Mouse (Mus musculus): ENCODE data around the gene Myo1d. TPM values are rescaled to one million over a fixed set of nuclear protein-coding genes. Genes with fewer than 3 reads are reported as not detected.

The Myo1d gene
- polyA plus RNA-seq, 1 experiment from 2014 or later = 2.8 TPM

DNA sequence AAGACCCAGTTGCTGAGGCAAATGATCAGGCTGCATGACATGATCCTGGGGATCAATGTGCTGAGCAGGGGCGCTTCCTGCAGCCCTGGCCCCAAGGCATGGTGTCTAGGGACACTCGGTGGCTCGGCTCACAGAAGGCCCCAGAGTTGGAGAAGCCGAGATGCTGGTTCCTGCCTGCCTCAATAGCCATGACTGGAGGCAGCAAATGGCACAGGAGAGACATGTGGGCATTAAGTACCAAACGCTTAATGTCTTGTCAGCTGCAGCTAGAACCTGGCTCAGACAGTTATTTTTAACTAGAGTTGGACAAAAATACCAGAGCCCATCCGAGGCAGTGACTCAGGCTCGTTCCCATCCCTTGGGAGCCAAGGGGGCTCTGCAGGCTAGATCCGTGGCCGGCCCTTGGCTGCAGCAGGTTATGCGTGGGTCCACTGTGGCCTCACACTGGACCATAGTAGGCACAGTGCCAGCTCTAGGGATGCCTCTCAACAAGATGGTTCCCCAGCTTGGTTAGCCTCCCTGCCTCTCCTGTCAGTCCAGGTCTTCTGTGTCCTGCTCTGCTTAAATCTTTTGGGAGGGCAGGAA lies 294.1 kb downstream of the Myo1d start:
- no peaks in the 10 kb centered on the region for H3K9me3 ChIP-seq
- H3K36me3 ChIP-seq (replicated peaks) = peaks cover 2% of the 10 kb centered on the region; the same call in 1 of the 2 replicates
- 88% methylated on average over 10 of the region's 10 CpGs for WGBS
- no peak overlapping the region for H3K4me3 ChIP-seq (replicated peaks)
- H3K9ac ChIP-seq = no peak overlapping the region
- no peak overlapping the region for H3K27ac ChIP-seq
- no peak overlapping the region for H3K4me2 ChIP-seq
- peaks cover 25% of the 10 kb centered on the region; the same call in 1 of the 2 replicates for H3K27me3 ChIP-seq
- peaks cover 76% of the 10 kb centered on the region for H3K4me1 ChIP-seq
- ATAC-seq (ENCODE audit: low FRiP score) = no peak

DNA sequence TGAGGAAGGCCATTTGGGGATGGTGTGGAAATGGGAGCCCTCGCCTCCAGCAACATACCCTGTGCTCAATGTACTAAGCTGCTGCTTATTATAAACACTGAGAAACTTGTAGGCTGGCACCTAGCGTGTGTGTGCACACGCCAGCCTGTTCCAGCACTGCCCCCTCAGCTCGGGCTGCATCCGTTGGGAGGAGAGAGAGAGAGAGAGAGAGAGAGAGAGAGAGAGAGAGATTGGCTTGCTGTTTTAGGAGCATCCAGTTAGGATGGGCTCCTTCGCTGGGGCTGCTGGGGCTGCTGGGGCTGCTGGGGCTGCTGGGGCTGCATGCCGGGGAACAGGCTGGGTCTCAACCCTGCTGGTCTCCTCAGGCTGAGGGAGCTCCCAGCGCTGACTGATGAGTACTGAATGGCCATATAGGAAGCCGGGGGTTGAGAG lies 294.7 kb downstream of the Myo1d start:
- Histone ChIP-seq H3K4me2 (no peak overlapping the region), H3K4me1 (peaks cover 78% of the 10 kb centered on the region), H3K9ac (no peak overlapping the region), H3K4me3 (replicated peaks) (no peak overlapping the region), H3K9me3 (no peaks in the 10 kb centered on the region), H3K36me3 (replicated peaks) (peaks cover 2% of the 10 kb centered on the region; the same call in 1 of the 2 replicates), H3K27me3 (peaks cover 25% of the 10 kb centered on the region; the same call in 1 of the 2 replicates), H3K27ac (no peak overlapping the region)
- WGBS = 74% methylated on average over 9 of the region's 9 CpGs
- ATAC-seq (ENCODE audit: low FRiP score) = no peak

DNA sequence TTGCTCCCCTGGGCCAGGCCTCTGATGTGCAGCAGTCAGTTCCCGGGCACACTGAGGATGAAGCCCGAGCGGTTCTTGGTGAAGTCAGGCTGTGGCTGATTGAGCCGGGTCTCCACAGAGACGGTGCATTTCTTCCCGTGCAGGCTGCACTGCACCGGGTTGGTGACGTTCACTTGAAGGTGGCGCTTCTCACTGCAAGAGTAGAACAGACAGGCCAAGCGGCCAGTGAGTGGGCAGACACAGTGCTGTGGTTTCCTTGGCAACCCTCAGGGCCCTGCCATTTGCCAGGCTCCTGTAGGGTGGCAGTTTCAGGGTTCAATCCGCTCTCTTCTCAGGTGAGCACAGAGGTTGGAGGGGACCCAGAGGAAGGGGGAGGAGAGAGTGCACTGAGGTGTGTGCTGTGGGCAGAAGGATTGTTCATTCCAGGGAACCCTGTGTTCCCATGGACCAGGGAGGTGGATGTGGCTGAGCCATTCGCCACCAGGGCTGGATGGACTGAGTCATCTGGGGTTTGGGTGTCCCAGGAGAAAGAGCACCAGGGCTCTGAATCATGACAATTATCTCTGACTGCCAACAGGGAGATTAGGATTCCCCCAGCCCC lies 295.5 kb downstream of the Myo1d start:
- H3K9ac ChIP-seq = peak overlapping the region; percentile 42; the same call in 1 of the 2 replicates

DNA sequence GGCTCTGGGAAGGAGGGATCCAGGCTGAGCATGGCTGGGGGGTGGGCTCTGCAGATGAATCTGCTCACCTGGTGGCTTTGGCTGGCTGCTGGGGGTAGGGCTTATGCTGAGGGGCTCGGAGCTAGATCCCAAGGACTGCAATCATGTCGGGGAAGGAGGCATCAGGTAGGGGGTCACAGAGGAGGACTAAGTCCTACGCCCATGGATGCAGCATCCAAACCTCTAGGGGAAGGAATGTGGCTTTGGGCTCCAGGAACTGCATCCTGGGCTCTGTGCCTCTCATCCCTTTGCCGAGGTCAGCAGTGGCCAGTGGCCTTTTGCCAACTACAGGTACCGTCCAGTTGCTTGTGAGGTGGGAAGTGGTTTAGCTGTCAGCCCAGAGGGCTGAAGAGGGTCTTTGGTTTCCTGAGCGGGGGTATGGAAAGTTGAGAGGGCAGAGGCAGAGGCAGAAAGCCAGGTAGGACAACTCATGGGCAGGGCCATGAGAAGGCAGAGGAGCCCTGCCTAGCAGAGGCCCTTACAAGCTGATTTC lies 296.2 kb downstream of the Myo1d start:
- peaks cover 29% of the 10 kb centered on the region for H3K27me3 ChIP-seq
- 73% methylated on average over 6 of the region's 6 CpGs for WGBS
- H3K27ac ChIP-seq = peak overlapping the region; percentile 75

More for the DNA sequence above, 295.5 kb downstream of the Myo1d start:
- H3K27ac ChIP-seq = peak overlapping the region; percentile 75
- WGBS = 26% methylated on average over 12 of the region's 12 CpGs
- H3K9me3 ChIP-seq = no peaks in the 10 kb centered on the region
- H3K36me3 ChIP-seq (replicated peaks) = peaks cover 10% of the 10 kb centered on the region; the same call in 1 of the 2 replicates
- peaks cover 78% of the 10 kb centered on the region for H3K4me1 ChIP-seq
- peak; percentile 86 for ATAC-seq (ENCODE audit: low FRiP score)
- peaks cover 25% of the 10 kb centered on the region; the same call in 1 of the 2 replicates for H3K27me3 ChIP-seq
- H3K4me3 ChIP-seq (replicated peaks) = no peak overlapping the region
- H3K4me2 ChIP-seq = peak overlapping the region; percentile 36

DNA sequence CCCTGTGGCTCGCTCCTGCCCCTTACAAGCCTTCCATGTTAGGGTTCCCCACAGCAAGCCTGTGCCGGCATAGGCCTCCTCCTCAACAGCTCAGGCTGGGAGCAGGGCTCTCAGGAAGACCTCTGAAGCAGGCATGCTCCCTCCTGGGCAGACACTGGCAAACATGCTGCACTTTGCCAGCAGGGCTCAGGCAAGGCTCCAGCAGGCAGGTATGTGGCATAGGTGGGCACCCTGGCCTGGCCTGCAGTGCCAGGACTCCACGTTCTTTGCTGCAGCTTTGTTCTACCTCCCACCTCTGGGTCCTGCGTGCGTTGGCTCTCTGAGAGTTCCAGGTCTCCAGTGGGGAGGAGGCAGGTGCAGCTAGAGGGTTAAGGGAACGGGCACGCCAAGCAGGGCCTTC lies 296.9 kb downstream of the Myo1d start:
- H3K4me2 ChIP-seq = peak overlapping the region; percentile 19
- H3K9ac ChIP-seq = 0 out of 2 replicates have a peak overlapping the region, but pooled peaks have one; percentile 2
- ATAC-seq (ENCODE audit: low FRiP score) = no peak
- H3K4me1 ChIP-seq = peaks cover 77% of the 10 kb centered on the region
- H3K27me3 ChIP-seq = peaks cover 34% of the 10 kb centered on the region
- H3K9me3 ChIP-seq = no peaks in the 10 kb centered on the region
- no peak overlapping the region for H3K4me3 ChIP-seq (replicated peaks)
- WGBS = 86% methylated on average over 7 of the region's 7 CpGs
- peak overlapping the region; percentile 42; the same call in 1 of the 2 replicates for H3K27ac ChIP-seq
- H3K36me3 ChIP-seq (replicated peaks) = peaks cover 12% of the 10 kb centered on the region; the same call in 1 of the 2 replicates

More for the DNA sequence above, 296.2 kb downstream of the Myo1d start:
- no peaks in the 10 kb centered on the region for H3K9me3 ChIP-seq
- H3K4me2 ChIP-seq = peak overlapping the region; percentile 36
- H3K9ac ChIP-seq = peak overlapping the region; percentile 42; the same call in 1 of the 2 replicates
- no peak overlapping the region for H3K4me3 ChIP-seq (replicated peaks)
- ATAC-seq (ENCODE audit: low FRiP score) = no peak
- H3K36me3 ChIP-seq (replicated peaks) = peaks cover 12% of the 10 kb centered on the region; the same call in 1 of the 2 replicates
- peaks cover 78% of the 10 kb centered on the region for H3K4me1 ChIP-seq

DNA sequence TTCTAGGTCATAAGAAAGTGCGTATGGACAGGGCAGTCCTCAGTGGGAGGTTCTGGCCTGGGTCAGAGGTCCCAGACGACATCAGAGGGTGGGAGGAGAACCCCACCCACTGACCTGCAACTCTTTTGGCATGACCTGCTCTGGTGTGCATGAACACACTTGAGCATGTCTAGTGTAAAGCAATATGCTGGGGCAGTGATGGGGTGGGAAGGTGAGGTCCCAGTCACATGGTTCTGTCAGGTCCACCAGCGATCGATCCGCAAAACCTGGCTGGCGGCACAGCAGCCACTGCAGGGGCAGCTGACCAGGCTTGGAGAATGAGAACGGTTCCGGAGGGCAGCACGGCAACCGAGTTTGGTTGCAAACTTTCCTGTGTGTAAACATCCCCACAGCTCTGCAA lies 297.5 kb downstream of the Myo1d start:
- Histone ChIP-seq H3K4me1 (peaks cover 75% of the 10 kb centered on the region), H3K36me3 (replicated peaks) (peaks cover 12% of the 10 kb centered on the region; the same call in 1 of the 2 replicates), H3K4me3 (replicated peaks) (no peak overlapping the region), H3K9me3 (no peaks in the 10 kb centered on the region), H3K27me3 (peaks cover 32% of the 10 kb centered on the region), H3K4me2 (peak overlapping the region; percentile 19; the same call in 1 of the 2 replicates), H3K27ac (no peak overlapping the region), H3K9ac (no peak overlapping the region)
- 83% methylated on average over 10 of the region's 10 CpGs for whole genome bisulfite sequencing
- no peak for ATAC-seq (ENCODE audit: low FRiP score)

DNA sequence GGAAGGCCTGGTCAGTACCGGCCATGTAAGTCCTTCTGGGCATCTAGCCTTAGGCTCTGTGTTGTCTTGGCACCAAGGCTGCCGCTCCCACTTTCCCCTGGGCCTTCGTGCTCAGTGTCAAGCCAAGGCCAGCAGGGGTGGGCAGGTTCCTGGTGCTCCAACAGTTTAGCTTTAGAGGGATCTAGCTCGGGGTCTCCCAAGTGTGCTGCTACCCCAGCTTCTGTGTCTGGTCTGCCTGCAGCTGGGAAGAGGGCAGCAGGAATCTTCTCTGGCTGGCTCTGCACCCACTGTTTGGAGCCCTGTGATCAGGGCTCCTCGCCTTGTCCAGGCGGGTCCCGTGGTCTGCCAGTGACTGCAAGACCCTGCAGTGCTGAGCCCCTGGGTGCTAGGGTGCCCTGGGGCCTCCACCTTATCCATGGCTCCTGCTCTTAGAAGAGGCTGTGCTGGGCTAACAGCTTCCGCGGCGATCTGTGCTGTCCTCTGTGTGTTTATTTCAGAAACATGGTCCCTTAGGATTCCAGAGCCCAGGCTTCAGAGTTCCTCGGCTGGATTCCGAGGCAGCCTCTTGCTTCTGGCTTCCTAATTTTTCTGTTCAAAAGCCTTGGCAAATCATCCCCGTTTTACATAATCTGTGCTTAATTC lies 298.3 kb downstream of the Myo1d start:
- peaks cover 71% of the 10 kb centered on the region for H3K4me1 ChIP-seq
- H3K9ac ChIP-seq = peak overlapping the region; percentile 48
- H3K27me3 ChIP-seq = peaks cover 31% of the 10 kb centered on the region
- WGBS = 85% methylated on average over 13 of the region's 13 CpGs
- no peak for ATAC-seq (ENCODE audit: low FRiP score)
- H3K36me3 ChIP-seq (replicated peaks) = peaks cover 12% of the 10 kb centered on the region; the same call in 1 of the 2 replicates
- no peaks in the 10 kb centered on the region for H3K9me3 ChIP-seq
- no peak overlapping the region for H3K27ac ChIP-seq
- H3K4me2 ChIP-seq = peak overlapping the region; percentile 84
- peak overlapping the region; percentile 26 for H3K4me3 ChIP-seq (replicated peaks)

DNA sequence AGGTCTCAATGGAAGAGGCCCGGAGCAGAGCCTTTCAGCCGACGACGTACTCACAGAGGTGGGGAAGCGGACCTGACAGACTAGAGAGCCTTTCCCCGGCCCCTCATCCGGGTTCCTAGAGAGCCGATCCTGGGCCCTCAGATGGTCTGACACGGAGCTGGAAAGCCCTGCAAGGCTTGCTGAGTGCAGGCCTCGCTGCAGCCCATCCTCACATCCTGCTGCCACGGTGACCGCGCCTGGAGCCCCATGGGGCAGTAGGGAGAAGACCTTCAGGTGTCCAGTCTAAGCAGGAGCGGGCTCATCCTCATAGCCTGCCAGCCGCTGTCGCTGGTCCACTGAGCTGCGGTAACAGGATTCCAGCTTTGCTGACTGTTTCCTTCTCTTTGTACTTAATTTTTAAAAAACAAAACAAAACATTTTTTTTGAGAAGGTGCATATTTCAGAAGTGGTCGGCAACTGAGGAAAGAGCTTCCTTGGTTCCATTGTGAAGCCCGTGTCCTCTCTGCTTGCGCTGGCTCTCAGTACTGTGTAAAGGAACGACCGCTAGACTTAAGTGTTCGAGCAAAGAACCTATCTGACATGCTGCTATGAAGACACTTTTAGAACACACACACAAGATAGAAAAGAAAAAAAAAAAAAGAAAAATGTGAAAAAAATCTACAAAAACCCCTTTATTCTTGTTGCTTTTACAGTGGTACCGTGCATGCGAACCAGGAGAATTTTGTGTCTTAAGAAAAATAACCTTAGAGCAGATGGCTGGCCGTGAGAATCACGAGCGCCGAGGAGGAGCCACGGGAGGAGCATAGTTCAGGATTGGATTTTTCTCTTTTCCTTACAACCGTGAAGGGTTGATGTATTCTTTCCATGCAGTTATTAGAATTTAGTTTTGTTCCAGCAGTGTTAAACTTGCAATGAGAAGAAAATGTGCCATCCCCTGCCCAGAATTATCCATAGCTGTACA lies 299.6 kb downstream of the Myo1d start:
- peak overlapping the region; percentile 84 for H3K4me2 ChIP-seq
- H3K27me3 ChIP-seq = peaks cover 30% of the 10 kb centered on the region
- H3K36me3 ChIP-seq (replicated peaks) = peaks cover 12% of the 10 kb centered on the region; the same call in 1 of the 2 replicates
- WGBS = 68% methylated on average over 31 of the region's 31 CpGs
- H3K4me1 ChIP-seq = peaks cover 79% of the 10 kb centered on the region
- H3K9ac ChIP-seq = peak overlapping the region; percentile 96
- no peaks in the 10 kb centered on the region for H3K9me3 ChIP-seq
- H3K27ac ChIP-seq = peak overlapping the region; percentile 78
- peak overlapping the region; percentile 85 for H3K4me3 ChIP-seq (replicated peaks)
- no peak for ATAC-seq (ENCODE audit: low FRiP score)

DNA sequence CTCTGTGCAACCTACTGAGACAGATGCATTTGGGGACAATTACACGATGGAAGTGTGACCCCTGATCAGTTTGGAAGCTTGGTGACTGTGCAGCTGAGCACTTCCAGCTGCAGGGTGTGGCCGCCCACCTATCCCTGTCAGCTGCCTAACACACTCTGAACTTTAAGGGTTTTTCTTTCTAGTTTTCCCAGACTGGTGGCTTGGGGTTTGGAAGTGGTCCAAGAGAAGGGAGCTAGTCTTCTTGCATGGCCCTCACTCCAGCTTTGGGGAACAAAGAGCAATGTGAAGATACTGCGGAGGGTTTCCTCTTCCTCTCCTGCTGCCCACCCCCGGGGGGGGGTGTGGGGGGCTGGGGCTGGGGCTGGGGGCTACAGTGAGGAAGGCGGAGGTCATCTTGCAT lies 300.4 kb downstream of the Myo1d start:
- 45% methylated on average over 5 of the region's 5 CpGs for WGBS
- H3K27me3 ChIP-seq = peaks cover 38% of the 10 kb centered on the region
- peak overlapping the region; percentile 78 for H3K27ac ChIP-seq
- H3K36me3 ChIP-seq (replicated peaks) = peaks cover 13% of the 10 kb centered on the region; the same call in 1 of the 2 replicates
- no peak for ATAC-seq (ENCODE audit: low FRiP score)
- peak overlapping the region; percentile 96 for H3K9ac ChIP-seq
- peak overlapping the region; percentile 84 for H3K4me2 ChIP-seq
- peaks cover 71% of the 10 kb centered on the region for H3K4me1 ChIP-seq
- H3K9me3 ChIP-seq = no peaks in the 10 kb centered on the region
- H3K4me3 ChIP-seq (replicated peaks) = peak overlapping the region; percentile 85

DNA sequence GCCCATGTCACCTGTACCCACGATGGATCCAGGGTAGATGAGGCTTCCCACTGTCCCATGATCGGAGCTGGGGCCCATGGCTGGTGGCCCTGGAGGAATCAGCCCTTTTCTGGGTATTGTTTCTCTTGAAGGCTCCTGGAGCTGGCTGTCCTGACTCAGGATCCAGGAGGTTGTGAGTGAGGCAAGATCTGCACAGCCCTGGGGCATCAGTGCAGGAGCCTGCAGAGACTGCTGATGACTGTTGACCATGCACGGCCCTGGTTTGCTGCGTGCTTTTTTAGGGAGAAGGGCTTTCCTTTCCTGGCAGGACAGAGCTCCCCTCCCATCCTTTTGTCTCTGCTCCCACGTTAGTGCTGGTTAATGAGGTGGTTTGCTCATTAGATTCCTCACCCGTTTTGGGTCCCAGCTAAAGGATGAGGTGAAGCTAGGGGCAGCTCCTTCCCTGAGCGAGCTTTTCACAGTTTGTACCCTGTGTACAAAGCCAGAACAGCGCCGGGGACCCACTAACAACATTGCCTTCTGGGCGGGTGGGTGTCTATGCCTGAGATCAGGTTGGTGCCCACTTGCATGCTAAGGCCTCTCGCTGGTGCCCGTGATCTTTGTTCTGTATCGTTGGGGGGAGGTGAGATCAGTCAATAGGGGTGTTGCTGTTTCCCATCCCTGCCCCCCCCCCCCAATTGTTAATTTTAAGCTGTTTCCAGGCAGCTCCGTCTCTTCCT lies 301.0 kb downstream of the Myo1d start:
- Histone ChIP-seq H3K9ac (peak overlapping the region; percentile 96), H3K4me2 (peak overlapping the region; percentile 84), H3K9me3 (no peaks in the 10 kb centered on the region), H3K4me3 (replicated peaks) (peak overlapping the region; percentile 85), H3K27me3 (peaks cover 44% of the 10 kb centered on the region), H3K4me1 (peaks cover 66% of the 10 kb centered on the region), H3K27ac (peak overlapping the region; percentile 78), H3K36me3 (replicated peaks) (peaks cover 19% of the 10 kb centered on the region)
- WGBS = 27% methylated on average over 14 of the region's 14 CpGs
- ATAC-seq (ENCODE audit: low FRiP score) = no peak

Measured in forebrain, embryonic 12.5 days (tissue).